Mouse (Mus musculus): ENCODE data around the gene Snai1.

DNA sequence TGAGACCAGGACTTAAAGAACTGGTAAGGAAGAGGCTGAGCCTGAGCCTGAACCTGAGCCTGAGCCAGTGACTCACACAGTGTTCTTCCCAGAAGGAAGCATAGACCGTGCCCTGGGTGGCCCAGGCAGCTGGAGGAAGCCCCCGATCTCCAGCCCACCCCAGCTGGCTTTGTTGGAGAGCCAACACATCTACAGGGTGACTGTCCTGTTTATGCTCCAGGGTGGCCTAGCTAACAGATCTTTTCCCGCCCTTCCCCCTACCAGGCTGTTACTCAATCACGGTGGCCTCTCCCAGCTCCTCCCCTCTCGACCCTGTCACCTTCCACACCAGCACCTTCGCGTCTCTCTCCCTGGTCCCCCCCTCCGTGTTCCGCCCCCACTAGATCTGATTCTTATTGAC lies 49.0 kb downstream of the Snai1 start:
- TF ChIP-seq CTCF (IDR thresholded peaks at IDR 0.05; ENCODE audit: extremely low read depth, insufficient read length, insufficient replicate concordance, low read depth, low read length) (no peak), POLR2A (IDR thresholded peaks at IDR 0.05; ENCODE audit: low read depth, low read length) (no peak)
